Mouse (Mus musculus) gastrocnemius, postnatal 36 days (tissue): ENCODE results near the gene Lrp10. TPM values are rescaled to one million over a fixed set of nuclear protein-coding genes. Genes with fewer than 3 reads are reported as not detected.

Experiments
- DNase-seq, 2 experiments: peaks; one replicate each; pipeline ENCODE4 v3.0.0; 2022
- intact Hi-C: fragments of 180-260 bp; cut with DNase I; formaldehyde crosslinking; loops from one replicate; pipeline ENCODE4 v1.15.1; 2025
- total RNA-seq, 2 experiments: library from RNA; stranded (reverse); gene quantifications; 2 replicates each; pipeline ENCODE4 v1.2.3; 2021

Gene Lrp10
- total RNA-seq, 2 experiments from 2014 or later: 34.2 to 36.1 TPM

GRCm38 (mm10) chr14:54516710-54517310 is 52.9 kb downstream of the Lrp10 start:
- intact Hi-C loops: loop anchor here (10.0 kb wide), 1 partner anchor 578 kb away; the partner anchor contains the start of genes Thtpa and Zfhx2
- no peak for DNase-seq

Other genes with a start within 250 kb of the Lrp10 start
- 10 to 100 TPM; 65.7 to 66.8 TPM for gene Dad1, start 210.0 kb upstream of the Lrp10 start, total RNA-seq
- gene Abhd4, start 209.9 kb upstream of the Lrp10 start, total RNA-seq: 10 to 100 TPM; 14.7 to 20.6 TPM
- not detected for gene Olfr49, start 179.2 kb upstream of the Lrp10 start, total RNA-seq
- 10 to 100 TPM; 48.3 to 54.6 TPM for gene Oxa1l, start 103.3 kb upstream of the Lrp10 start, total RNA-seq
- gene Slc7a7, start 46.4 kb upstream of the Lrp10 start, total RNA-seq: 1 to 10 TPM in 1 of 2 experiments, under 1 TPM in 1; 0.97 to 1.5 TPM
- gene Mrpl52, start 37.2 kb upstream of the Lrp10 start, total RNA-seq: 10 to 100 TPM; 87.6 to 92.8 TPM
- 10 to 100 TPM; 10.7 to 10.8 TPM for gene Mmp14, start 32.5 kb upstream of the Lrp10 start, total RNA-seq
- not detected for gene Rem2, start 12.0 kb downstream of the Lrp10 start, total RNA-seq
- gene Prmt5, start 53.4 kb downstream of the Lrp10 start, total RNA-seq: 10 to 100 TPM; 27.7 to 30.7 TPM
- gene Haus4, start 90.5 kb downstream of the Lrp10 start, total RNA-seq: 1 to 10 TPM; 3.1 to 3.8 TPM
- gene Ajuba, start 113.4 kb downstream of the Lrp10 start, total RNA-seq: 1 to 10 TPM; 1.8 to 2.1 TPM
- gene 4931414P19Rik, start 141.9 kb downstream of the Lrp10 start, total RNA-seq: 1 to 10 TPM; 1.5 to 3.3 TPM
- gene Psmb5, start 153.9 kb downstream of the Lrp10 start, total RNA-seq: 100 to 1,000 TPM; 167 to 169 TPM
- gene Psmb11, start 157.3 kb downstream of the Lrp10 start, total RNA-seq: under 1 TPM in 1 of 2 experiments, not detected in 1; 0.26 TPM
- gene Gm17606, start 176.8 kb downstream of the Lrp10 start, total RNA-seq: not detected
- gene Cdh24, start 177.2 kb downstream of the Lrp10 start, total RNA-seq: under 1 TPM; 0.36 to 0.59 TPM
- 10 to 100 TPM in 1 of 2 experiments, 1 to 10 TPM in 1; 7.4 to 11.3 TPM for gene 1700123O20Rik, start 222.1 kb downstream of the Lrp10 start, total RNA-seq
- 10 to 100 TPM; 63.7 to 64.2 TPM for gene Acin1, start 222.8 kb downstream of the Lrp10 start, total RNA-seq
- not detected for gene Gm29776, start 234.7 kb downstream of the Lrp10 start, total RNA-seq
- gene Cebpe, start 248.0 kb downstream of the Lrp10 start, total RNA-seq: not detected